Mouse (Mus musculus): ENCODE data around the gene Arfgef3.

- TF ChIP-seq CTCF (IDR thresholded peaks at IDR 0.05; ENCODE audit: borderline replicate concordance, control insufficient read depth, extremely low read depth, insufficient read depth, low read length, poor library complexity), result no peak
- no peak for TF ChIP-seq POLR2A (IDR thresholded peaks at IDR 0.05; ENCODE audit: control insufficient read depth, extremely low read depth, insufficient read depth, low read length, poor library complexity)
Observed at GRCm38 (mm10) chr10:18547381-18547780, 196.4 kb downstream of the Arfgef3 start.

Measured in thymus, adult 2 months (tissue).